Mouse (Mus musculus): Measurements from ENCODE around the gene Wdr90. TPM values are rescaled to one million over a fixed set of nuclear protein-coding genes. Genes with fewer than 3 reads are reported as not detected.

Wdr90 gene
- polyA plus RNA-seq, 1 experiment from 2014 or later = 30.0 TPM

DNA sequence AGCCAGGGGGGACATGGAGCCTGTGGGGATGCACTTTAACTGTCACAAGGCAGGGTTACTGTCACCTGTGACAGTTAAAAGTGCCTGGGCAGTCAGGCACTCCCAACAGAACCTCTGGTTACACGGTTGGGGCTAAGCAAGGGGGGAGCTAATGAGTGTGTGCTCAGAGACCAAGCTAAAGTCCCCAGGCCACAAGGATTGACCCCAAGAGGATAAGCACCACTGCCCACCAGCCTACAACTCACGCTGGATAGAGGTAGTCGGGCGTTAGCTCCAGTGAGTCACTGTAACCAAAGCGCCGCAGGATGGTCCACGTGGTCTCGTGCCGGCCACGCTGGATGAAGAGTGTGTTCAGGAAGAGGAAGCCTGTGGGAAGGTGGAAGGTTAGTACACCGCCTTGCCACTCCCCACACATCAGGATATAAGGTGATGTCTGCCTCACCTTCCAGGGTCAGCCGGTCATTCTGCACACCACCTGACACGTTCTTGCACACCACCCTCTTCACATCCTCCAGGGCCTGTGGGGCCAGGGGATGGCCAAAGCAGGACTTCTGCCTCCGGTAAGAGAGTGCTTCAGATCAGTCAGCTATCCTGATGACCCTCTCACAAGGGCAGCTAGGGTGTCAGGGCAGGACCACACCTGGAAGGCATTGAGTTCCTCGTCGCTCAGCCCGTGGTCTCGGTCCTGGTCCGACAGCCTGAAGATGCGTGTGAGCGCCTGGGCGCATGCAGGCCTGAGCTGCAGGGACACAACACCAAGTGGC is 20.0 kb downstream of the Wdr90 start, which contains the start of gene Gm20683:
Gm20683 (minus strand) TSS at position 647 of the 764 bp plus-strand sequence.
- Histone ChIP-seq H3K36me3 (peaks cover 61% of the 10 kb centered on the region), H3K27me3 (no peaks in the 10 kb centered on the region), H3K4me2 (no peak within 1 kb of the TSS), H3K27ac (no peak within 1 kb of the TSS), H3K9ac (no peak within 1 kb of the TSS), H3K4me1 (peaks cover 30% of the 10 kb centered on the region), H3K4me3 (no peak within 1 kb of the TSS), H3K9me3 (no peaks in the 10 kb centered on the region)
- no peak for ATAC-seq (ENCODE audit: insufficient number of reproducible peaks, insufficient read depth, low FRiP score, low TSS enrichment, low read depth)
- 93% methylated on average over 22 of the region's 22 CpGs for WGBS

DNA sequence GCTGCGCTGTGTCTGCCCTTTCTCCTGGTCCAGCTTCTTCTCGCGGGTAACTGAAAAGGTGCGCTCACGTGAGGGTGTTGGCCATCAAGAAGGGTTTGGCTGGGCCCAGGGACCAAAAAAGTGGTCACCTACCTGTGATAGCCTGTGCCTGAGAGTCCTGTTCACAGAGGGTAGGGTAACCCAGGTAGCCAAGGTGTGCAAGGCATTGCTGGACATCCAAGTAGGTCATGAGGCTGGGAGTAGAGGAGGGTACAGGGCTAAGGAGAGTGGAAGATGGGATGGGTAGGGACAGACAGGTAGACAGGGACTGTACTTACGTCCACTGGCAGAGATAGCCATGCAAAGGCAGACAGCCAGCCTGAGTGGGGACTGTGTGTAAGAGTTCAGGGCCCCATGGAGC is 20.8 kb downstream of the Wdr90 start:
- Histone ChIP-seq H3K9ac (0 out of 2 replicates have a peak overlapping the region, but pooled peaks have one; percentile 6), H3K27me3 (no peaks in the 10 kb centered on the region), H3K36me3 (peaks cover 59% of the 10 kb centered on the region), H3K9me3 (no peaks in the 10 kb centered on the region), H3K4me3 (no peak overlapping the region), H3K4me2 (no peak overlapping the region), H3K27ac (no peak overlapping the region), H3K4me1 (peaks cover 38% of the 10 kb centered on the region)
- ATAC-seq (ENCODE audit: insufficient number of reproducible peaks, insufficient read depth, low FRiP score, low TSS enrichment, low read depth) = no peak
- 95% methylated on average over 6 of the region's 6 CpGs for WGBS

DNA sequence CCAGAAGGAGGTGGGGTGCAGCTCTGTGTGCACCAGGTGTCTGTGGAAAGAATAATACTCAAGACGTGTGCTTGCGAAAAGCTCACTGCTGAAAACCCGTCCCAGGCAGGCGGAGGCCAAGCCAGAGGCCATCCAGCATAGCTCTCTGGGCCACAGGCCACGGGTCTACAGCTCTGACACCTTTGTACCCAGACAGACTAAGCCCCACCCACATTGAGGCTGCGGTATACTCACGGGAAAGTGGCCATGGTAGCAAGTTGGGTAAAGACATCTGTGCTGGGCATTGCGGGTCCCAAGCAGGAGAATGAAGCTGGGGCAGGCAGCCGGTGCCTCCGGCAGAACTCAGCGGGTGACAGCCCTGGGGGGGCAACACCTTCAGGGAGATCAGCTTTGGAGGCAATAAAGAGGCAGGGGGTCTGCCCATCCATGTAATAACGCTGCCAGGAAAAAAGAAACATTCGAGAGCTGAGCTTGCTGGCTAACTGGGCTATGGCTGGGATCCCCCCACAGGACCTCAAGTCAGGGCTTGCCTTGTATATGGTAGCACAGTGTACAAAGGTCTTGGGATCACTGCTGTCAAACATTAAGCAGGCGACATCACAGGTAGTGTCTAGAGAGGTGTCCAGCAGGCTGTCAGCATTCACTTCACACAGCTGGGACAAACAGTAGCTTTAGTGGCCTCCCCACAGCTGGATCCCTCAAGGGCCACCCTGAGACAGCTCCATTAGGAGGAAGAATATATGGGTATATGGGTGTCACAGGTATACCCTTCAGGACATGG is 21.7 kb downstream of the Wdr90 start:
- WGBS = 81% methylated on average over 14 of the region's 14 CpGs
- Histone ChIP-seq H3K36me3 (peaks cover 62% of the 10 kb centered on the region), H3K4me3 (no peak overlapping the region)

DNA sequence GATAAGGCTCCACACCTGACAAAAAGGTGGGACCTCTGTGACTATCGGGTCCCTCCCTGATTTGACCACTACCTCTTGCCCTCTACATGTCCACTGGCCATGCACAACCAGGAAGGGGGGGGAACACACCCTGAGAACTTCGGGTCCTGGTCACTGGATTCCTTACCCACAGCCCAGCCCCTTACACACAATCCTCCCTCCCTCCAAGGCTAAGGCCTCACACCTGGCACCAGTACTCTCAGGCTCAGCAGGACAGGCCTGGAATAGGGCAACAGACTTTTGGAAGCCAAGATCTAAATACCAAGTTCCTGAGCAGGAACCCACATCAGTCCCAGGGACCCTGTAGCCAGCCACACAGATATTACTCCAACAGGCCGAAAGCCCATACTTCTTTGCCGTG is 22.4 kb downstream of the Wdr90 start:
- H3K27me3 ChIP-seq = no peaks in the 10 kb centered on the region
- no peak overlapping the region for H3K4me2 ChIP-seq
- no peak overlapping the region for H3K4me3 ChIP-seq
- ATAC-seq (ENCODE audit: insufficient number of reproducible peaks, insufficient read depth, low FRiP score, low TSS enrichment, low read depth) = no peak
- H3K27ac ChIP-seq = no peak overlapping the region
- 0 out of 2 replicates have a peak overlapping the region, but pooled peaks have one; percentile 6 for H3K9ac ChIP-seq
- H3K4me1 ChIP-seq = peaks cover 48% of the 10 kb centered on the region
- no peaks in the 10 kb centered on the region for H3K9me3 ChIP-seq
- 91% methylated on average over 4 of the region's 4 CpGs for WGBS
- peaks cover 64% of the 10 kb centered on the region for H3K36me3 ChIP-seq

More for the DNA sequence above, 21.7 kb downstream of the Wdr90 start:
- H3K27me3 ChIP-seq = no peaks in the 10 kb centered on the region
- ATAC-seq (ENCODE audit: insufficient number of reproducible peaks, insufficient read depth, low FRiP score, low TSS enrichment, low read depth) = no peak
- H3K9me3 ChIP-seq = no peaks in the 10 kb centered on the region
- H3K27ac ChIP-seq = no peak overlapping the region
- H3K4me2 ChIP-seq = no peak overlapping the region
- peaks cover 43% of the 10 kb centered on the region for H3K4me1 ChIP-seq
- H3K9ac ChIP-seq = 0 out of 2 replicates have a peak overlapping the region, but pooled peaks have one; percentile 6

DNA sequence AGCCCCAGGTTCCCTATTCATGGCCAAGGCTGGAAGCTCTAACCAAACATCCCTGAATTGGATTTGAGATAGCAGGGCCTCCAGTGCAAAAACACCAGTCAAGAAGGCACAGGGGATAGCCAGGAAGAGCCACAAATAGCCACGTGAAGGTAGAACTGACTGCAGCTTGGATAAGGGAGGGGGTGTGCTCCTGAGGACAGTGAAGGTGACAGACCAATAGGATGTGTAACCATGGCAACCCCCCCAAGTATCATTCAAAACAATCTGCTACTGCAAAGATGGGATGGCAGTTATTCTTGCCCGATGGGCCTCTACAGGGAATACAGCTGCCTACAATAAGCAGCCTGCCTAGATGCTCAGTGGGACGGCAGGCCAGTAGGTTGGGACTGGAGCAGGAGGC is 23.8 kb downstream of the Wdr90 start:
- no peaks in the 10 kb centered on the region for H3K9me3 ChIP-seq
- 0 out of 2 replicates have a peak overlapping the region, but pooled peaks have one; percentile 39 for H3K27ac ChIP-seq
- WGBS = 53% methylated on average over 3 of the region's 3 CpGs
- H3K4me1 ChIP-seq = peaks cover 43% of the 10 kb centered on the region
- peaks cover 63% of the 10 kb centered on the region for H3K36me3 ChIP-seq
- no peak for ATAC-seq (ENCODE audit: insufficient number of reproducible peaks, insufficient read depth, low FRiP score, low TSS enrichment, low read depth)
- H3K4me2 ChIP-seq = peak overlapping the region; percentile 98
- H3K9ac ChIP-seq = peak overlapping the region; percentile 72
- H3K4me3 ChIP-seq = peak overlapping the region; percentile 43
- no peaks in the 10 kb centered on the region for H3K27me3 ChIP-seq

DNA sequence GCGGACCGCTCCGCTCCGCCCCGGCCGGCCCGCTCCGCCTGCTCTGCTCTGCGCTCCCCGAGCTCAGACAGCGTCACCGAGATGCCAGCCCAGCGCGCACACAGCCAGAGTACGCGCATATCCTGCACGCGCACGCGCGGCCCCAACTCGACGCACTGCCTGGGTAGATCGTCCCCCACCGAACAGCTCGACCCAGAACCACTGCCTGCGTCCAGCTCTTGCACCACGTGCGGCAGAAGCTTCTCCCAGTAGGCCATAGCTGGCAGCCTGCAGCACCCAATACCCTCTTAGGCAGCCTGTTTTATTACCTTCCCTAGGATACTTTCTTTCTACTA is 24.3 kb downstream of the Wdr90 start, which contains the start of gene Rhbdl1:
Rhbdl1 (minus strand) TSS at position 220 of the 335 bp plus-strand sequence.
- Histone ChIP-seq H3K9me3 (no peaks in the 10 kb centered on the region), H3K4me3 (peak within 1 kb of the TSS; percentile 43), H3K27ac (peak within 1 kb of the TSS; percentile 39; the same call in 1 of the 2 replicates), H3K36me3 (peaks cover 58% of the 10 kb centered on the region), H3K4me1 (peaks cover 44% of the 10 kb centered on the region), H3K9ac (peak within 1 kb of the TSS; percentile 72), H3K4me2 (peak within 1 kb of the TSS; percentile 98), H3K27me3 (no peaks in the 10 kb centered on the region)
- ATAC-seq (ENCODE audit: insufficient number of reproducible peaks, insufficient read depth, low FRiP score, low TSS enrichment, low read depth) = no peak
- 3% methylated on average over 29 of the region's 29 CpGs for WGBS

DNA sequence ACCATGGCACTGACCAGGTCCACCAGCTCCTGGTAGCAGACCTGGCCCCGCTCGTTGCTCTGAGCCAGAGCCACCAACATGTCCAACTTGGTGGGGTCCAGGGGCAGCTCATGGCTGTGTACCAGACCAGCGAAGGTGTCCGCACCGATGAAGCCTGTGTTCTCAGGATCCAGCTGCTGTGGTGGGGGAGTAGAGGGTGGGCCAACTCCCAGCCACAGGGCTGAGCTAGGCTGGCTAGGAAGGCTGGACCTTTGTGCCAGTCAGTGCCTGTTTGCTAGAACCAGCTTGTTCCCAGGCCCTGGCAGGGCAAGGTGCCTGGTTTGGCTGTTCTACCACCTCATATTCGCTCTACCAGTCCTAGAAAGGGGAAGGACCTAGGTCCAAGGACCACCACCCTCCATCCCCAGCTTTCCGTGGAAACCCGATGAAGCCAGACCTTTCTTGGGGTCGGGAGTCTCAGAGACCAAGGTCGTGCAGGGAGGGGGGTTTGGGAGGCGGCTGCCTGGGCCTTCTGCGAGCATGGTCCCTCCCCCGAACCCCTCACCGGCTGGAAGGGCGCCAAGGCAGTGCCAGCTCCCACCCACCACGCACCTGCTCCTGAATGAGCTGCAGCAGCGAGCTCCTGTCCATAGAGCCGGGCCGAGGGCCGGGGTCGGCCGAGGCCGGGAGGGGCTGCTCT is 24.8 kb downstream of the Wdr90 start:
- no peaks in the 10 kb centered on the region for H3K9me3 ChIP-seq
- H3K27me3 ChIP-seq = no peaks in the 10 kb centered on the region
- ATAC-seq (ENCODE audit: insufficient number of reproducible peaks, insufficient read depth, low FRiP score, low TSS enrichment, low read depth) = no peak
- 25% methylated on average over 23 of the region's 23 CpGs for WGBS
- H3K9ac ChIP-seq = peak overlapping the region; percentile 72
- H3K4me1 ChIP-seq = peaks cover 50% of the 10 kb centered on the region
- peak overlapping the region; percentile 43 for H3K4me3 ChIP-seq
- peak overlapping the region; percentile 98 for H3K4me2 ChIP-seq
- peak overlapping the region; percentile 39; the same call in 1 of the 2 replicates for H3K27ac ChIP-seq
- H3K36me3 ChIP-seq = peaks cover 56% of the 10 kb centered on the region

DNA sequence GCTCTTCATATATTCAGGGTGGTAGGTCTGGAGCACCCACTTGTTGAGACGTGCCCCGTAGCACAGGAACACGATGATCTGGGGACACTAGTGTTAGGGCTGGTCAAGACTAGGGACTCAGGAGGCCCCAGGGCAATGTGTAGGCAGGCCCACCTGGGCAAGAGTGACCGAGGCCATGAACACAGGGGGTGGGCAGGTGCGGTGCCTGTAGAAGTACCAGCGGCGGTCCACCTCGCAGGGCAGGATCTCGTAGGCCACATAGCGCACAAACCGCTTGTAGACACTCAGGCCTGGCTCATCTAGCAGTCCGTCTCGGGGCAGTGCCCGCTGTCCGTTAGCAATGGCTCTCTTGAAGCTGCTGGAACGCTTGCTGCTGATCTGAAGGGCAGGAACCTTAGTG is 25.5 kb downstream of the Wdr90 start:
- Histone ChIP-seq H3K4me2 (peak overlapping the region; percentile 98), H3K27me3 (no peaks in the 10 kb centered on the region), H3K9ac (no peak overlapping the region), H3K4me1 (peaks cover 57% of the 10 kb centered on the region), H3K4me3 (no peak overlapping the region), H3K27ac (0 out of 2 replicates have a peak overlapping the region, but pooled peaks have one; percentile 16), H3K9me3 (no peaks in the 10 kb centered on the region), H3K36me3 (peaks cover 56% of the 10 kb centered on the region)
- 90% methylated on average over 16 of the region's 16 CpGs for WGBS
- ATAC-seq (ENCODE audit: insufficient number of reproducible peaks, insufficient read depth, low FRiP score, low TSS enrichment, low read depth) = no peak

DNA sequence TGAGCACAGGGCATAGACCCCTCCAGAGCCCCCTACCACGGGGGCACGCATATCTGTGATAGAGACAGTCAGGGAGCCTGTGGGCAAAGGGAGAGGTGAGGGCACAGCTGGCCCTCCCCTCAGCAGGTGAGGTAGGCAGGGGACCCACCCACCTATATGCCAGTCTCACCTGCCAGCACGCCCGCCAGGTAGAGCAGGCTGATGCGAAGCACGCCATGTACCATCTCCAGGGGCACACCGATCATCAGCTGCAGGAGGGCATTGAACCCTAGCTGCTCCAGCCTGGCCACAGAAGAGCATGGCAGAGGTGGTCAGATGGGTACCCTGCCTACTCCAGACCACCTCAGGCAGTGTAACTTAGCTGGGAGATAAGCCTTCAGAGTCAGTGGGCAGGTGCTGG is 26.0 kb downstream of the Wdr90 start:
- no peak for ATAC-seq (ENCODE audit: insufficient number of reproducible peaks, insufficient read depth, low FRiP score, low TSS enrichment, low read depth)
- Histone ChIP-seq H3K27me3 (no peaks in the 10 kb centered on the region), H3K9ac (peak overlapping the region; percentile 93; the same call in 1 of the 2 replicates), H3K4me1 (peaks cover 62% of the 10 kb centered on the region), H3K36me3 (peaks cover 56% of the 10 kb centered on the region), H3K4me2 (peak overlapping the region; percentile 98), H3K27ac (no peak overlapping the region), H3K9me3 (no peaks in the 10 kb centered on the region), H3K4me3 (peak overlapping the region; percentile 86; the same call in 1 of the 2 replicates)
- WGBS = 91% methylated on average over 7 of the region's 7 CpGs

DNA sequence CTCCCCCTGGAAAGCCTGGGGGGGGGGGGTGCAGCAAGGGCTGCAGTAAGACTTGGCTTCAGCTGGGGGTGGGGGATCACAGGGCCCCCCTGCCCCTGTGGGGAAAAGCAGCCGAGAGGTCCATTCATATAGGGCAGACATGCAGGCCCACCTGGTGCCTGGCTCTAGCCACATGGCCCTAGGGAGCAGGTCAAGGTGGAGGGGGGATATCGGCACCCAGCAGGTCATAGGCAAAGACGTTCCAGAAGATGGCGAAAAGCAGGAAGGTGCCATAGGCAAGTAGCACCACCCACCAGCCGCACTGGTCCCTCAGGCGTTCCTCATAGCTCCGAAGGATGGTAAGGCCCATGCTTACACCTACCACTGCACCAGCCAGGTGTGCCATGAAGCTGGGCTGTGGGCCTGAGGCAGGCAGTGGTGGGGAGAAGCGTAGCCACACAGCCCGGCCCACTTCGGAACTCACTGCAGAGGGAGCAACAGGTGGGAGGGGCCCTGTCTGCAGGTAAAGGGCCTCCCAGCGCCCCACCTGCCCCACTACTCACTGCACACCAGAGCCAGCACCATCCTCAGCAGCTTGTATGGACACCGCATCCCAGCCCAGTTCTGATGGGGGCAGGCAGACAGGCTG is 26.6 kb downstream of the Wdr90 start:
- no peak for ATAC-seq (ENCODE audit: insufficient number of reproducible peaks, insufficient read depth, low FRiP score, low TSS enrichment, low read depth)
- H3K9ac ChIP-seq = peak overlapping the region; percentile 93
- peak overlapping the region; percentile 98 for H3K4me2 ChIP-seq
- peaks cover 68% of the 10 kb centered on the region for H3K4me1 ChIP-seq
- H3K36me3 ChIP-seq = peaks cover 56% of the 10 kb centered on the region
- no peaks in the 10 kb centered on the region for H3K27me3 ChIP-seq
- no peaks in the 10 kb centered on the region for H3K9me3 ChIP-seq
- no peak overlapping the region for H3K27ac ChIP-seq
- 83% methylated on average over 12 of the region's 12 CpGs for WGBS
- peak overlapping the region; percentile 86 for H3K4me3 ChIP-seq
